Mouse (Mus musculus): ENCODE measurements at regions not wholly inside any gene's neighbourhood (a gene's known extent, or its start where the extent isn't known, plus 50 kb on each side); places are given as distances from the start of the nearest gene placed in this dataset.

DNA sequence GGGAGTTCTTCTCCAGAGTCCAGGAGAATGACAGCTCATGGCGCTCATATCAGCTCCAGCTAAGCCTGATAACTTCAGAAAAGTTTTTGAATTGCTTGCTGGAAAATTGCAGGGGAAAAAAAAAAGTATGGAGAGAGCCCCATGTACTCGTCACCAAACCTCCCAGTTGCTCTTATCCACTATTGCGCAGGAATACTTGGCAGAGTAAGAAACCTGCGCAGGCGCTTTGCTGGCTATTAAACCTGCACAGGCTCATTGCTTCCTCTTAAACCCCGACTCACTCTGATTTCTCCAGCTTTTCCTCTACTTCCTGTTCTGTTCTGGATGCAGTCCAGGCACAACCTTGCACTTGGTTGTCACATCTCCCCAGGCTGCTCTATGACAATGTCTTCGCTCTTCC is 77.0 kb upstream of the Gm10234 start:
- no peak for TF ChIP-seq POLR2A (IDR thresholded peaks at IDR 0.05; ENCODE audit: insufficient read depth, low read depth, low read length)
- TF ChIP-seq CTCF (IDR thresholded peaks at IDR 0.05; ENCODE audit: insufficient read depth, low read depth, low read length) = no peak

Measured in olfactory bulb, adult 2 months (tissue).